Mouse (Mus musculus) kidney, adult 9 months (tissue): ENCODE data around the gene Oip5.
A peak's percentile ranks its signal among the peaks of the same experiment; 100 is the strongest.

Experiments used
- DNase-seq: peaks from one replicate; pipeline ENCODE4 v3.0.0; 2022

Gene Oip5

DNA sequence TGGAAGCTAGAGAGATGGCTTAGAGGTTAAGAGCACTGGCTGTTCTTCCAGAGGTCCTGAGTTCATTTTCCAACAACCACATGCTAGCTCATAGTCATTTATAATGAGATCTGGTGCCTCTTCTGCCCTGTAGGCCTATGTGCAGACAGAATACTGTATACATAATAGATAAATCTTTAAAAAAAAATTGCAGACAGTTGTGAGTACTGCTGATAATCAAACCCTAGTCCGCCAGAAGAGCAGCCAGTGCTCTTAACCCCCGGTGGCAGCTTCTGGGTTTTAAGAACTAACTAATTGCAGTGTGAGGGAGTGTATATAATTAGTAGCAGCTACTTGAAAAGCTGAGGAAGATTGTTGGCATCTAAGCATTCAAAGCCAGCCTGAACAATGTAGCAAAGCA, 34.8 kb downstream of the Oip5 start:
- no peak for DNase-seq

DNA sequence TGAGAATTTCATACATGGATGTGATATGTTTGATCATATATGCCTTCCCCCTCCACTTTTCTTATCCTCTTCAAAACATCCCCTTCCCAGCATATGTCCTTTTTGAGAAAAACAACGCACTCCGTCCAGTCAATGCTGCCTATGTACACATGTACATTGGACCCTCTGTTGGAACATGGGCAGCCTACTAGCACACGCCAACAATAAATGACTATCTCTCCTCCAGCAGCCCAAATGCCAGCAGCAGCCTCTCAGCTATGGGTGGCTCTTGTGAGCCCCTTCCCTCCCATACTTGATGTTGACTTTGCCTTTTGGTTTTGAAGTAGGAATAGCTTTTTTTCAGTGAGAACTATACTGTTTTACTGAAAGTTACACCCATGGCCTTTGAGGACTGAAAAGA, 36.7 kb downstream of the Oip5 start:
- no peak for DNase-seq

DNA sequence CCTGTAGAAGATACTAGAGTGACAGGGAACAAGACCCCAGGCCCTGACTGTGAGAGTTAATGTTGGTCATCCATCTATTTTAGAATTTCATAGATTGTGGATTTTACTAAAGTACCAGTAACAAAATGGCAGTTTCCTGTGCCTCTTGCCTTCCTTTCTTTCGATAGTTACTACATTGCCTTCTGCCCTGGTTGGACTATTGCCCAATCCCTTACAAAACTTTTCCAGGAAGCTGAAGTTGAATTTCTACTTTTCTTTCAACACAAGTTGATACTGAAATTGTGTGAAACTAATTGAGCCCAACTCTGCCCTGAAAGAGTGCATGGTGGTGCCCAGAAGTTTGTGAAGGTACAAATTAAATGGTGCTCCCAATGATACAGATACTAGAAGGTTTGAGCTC, 45.8 kb downstream of the Oip5 start:
- DNase-seq: no peak

DNA sequence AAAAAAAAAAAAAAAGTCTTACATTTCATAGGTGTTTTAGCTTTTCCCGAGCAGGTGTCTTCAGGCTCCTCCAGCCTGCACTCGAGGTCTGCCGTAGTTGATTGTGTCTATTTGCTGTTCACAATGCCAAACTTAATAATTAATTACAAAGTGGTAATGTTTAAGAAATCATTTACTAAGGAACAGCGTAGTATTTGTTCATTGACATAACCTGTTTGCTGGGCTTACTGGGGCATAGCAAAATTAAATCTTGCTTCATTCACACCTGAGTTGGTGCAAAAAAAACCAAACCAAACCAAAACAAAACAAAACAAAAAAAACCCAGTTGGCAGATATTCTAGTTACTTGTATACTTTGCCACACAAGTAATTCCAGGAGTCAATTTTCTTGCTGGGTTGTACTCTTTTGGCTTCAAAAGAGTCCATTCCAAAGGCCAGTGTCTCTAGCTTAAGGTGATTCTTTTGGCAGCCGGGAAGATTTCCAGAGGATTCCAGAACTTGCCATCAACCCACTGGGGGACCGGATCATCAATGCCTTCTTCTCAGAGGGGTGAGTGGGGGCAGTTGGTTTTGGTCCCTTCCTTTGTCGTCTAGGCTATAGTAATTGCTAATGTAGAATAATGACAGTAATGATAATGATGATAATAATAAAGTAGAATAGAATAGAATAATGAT, 52.0 kb downstream of the Oip5 start:
- DNase-seq: peak; percentile 84

DNA sequence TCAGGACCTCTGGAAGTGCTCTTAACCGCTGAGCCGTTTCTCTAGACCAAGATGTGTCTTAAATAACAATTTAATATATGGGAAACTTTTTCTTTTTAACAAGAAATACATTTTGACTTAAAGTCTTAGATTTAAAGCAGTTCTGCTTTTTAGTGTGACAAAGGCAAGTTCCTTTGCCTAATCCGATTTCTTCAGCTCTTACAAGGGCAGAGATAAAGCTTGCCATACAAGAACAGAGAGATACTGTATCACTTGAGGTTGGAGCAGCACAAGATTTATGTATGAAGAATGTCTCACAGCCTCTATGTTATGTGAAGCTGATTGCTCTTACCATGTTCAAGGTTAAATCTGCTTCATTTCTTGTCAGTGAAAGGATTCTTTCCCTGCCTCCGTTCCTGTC, 53.0 kb downstream of the Oip5 start:
- DNase-seq: no peak

DNA sequence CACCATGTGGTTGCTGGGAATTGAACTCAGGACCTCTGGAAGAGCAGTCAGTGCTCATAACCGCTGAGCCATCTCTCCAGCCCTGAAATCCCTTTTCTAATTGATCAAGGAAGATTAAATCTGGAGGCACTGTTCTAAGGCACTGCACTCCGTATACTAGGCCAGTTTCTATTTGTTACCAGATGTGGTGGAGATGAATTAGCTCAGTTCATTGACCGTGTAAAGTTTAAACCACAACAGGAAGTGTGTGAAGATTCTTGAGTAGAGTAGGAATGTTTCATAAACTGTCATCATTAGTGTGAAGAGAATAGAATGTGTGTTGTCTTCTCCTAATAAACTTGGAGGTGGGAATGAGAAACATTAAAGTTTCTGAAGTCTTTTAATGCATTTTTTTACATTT, 56.5 kb downstream of the Oip5 start:
- DNase-seq: no peak
